Mouse (Mus musculus): ENCODE measurements at regions not wholly inside any gene's neighbourhood (a gene's known extent, or its start where the extent isn't known, plus 50 kb on each side); places are given as distances from the start of the nearest gene placed in this dataset.
A peak's percentile ranks its signal among the peaks of the same experiment; 100 is the strongest.

DNA sequence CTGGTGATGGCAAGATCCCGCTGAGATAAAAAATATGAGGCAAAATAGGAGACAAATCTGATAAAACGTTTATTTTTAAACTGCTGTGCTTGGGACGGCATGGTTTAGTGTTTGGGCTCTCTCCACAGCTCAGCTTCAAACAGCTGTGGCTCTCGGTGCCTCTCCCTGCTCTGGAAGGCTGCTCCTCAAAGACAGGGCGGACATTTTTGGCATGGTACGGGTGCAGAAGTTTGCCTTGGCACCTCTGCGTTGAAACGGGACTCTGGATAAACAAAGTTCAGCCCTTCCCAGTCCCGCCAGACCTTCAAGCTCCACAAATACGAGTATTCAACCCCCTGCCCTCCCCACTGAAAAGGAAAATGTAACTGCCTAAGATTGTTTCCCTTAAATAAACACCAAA lies 573.8 kb downstream of the Lmo4 start:
- H3K9me3 ChIP-seq: no peaks in the 10 kb centered on the region
- H3K36me3 ChIP-seq: no peaks in the 10 kb centered on the region
- H3K27ac ChIP-seq (replicated peaks): no peak overlapping the region
- H3K9ac ChIP-seq (replicated peaks): no peak overlapping the region
- H3K27me3 ChIP-seq: no peaks in the 10 kb centered on the region
- H3K4me3 ChIP-seq: no peak overlapping the region
- 68% methylated on average over 10 of the region's 10 CpGs for WGBS
- no peak overlapping the region for H3K4me2 ChIP-seq (replicated peaks)
- no peak for ATAC-seq (replicated peaks)
- H3K4me1 ChIP-seq: no peaks in the 10 kb centered on the region

DNA sequence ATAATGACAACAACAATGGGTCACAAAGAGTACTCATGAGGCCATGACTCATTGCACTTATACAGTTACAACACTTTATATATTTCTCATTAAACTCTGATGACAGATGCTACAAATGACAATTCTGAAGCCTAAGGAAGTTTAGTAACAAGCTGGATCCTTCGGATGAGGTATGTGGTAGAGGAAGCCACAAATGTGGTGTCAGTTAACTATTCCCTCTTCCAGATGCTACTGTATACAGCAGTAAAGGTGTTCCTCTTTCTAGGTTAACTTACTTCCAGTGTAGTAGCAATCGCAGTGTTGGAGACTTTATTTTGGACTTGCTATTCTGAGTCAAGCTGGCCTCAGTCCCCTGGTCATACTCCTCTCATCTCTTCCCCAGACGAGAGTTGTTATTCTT lies 580.1 kb downstream of the Lmo4 start:
- Histone ChIP-seq H3K4me1 (no peaks in the 10 kb centered on the region), H3K9ac (replicated peaks) (no peak overlapping the region), H3K27ac (replicated peaks) (no peak overlapping the region), H3K36me3 (no peaks in the 10 kb centered on the region), H3K9me3 (no peaks in the 10 kb centered on the region), H3K4me2 (replicated peaks) (no peak overlapping the region), H3K27me3 (no peaks in the 10 kb centered on the region), H3K4me3 (no peak overlapping the region)
- WGBS: 97% methylated on average over 3 of the region's 3 CpGs
- ATAC-seq (replicated peaks): no peak

DNA sequence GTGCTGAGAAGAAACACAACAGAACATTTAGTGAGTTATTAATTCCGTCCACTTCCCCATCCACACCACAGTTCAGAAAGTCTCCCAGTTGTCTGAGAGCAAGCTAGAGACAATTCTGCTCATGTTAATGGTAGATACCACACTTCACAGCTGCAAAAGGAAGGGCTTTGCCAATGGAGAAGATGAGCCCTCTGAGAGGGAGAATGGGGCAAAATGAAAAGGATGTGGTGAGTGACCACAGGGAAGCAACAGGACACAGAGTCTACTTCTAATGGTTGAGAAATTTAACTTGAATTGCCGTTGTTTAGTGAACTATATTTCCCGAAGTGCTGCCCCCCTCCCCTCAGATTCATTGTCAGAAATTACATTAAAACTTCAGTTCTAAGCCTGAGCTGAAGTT lies 582.7 kb downstream of the Lmo4 start:
- Histone ChIP-seq H3K9me3 (no peaks in the 10 kb centered on the region), H3K4me1 (no peaks in the 10 kb centered on the region), H3K27me3 (no peaks in the 10 kb centered on the region), H3K4me2 (replicated peaks) (no peak overlapping the region), H3K9ac (replicated peaks) (no peak overlapping the region), H3K36me3 (no peaks in the 10 kb centered on the region), H3K27ac (replicated peaks) (no peak overlapping the region), H3K4me3 (no peak overlapping the region)
- ATAC-seq (replicated peaks): no peak
- 85% methylated on average over 3 of the region's 3 CpGs for WGBS

DNA sequence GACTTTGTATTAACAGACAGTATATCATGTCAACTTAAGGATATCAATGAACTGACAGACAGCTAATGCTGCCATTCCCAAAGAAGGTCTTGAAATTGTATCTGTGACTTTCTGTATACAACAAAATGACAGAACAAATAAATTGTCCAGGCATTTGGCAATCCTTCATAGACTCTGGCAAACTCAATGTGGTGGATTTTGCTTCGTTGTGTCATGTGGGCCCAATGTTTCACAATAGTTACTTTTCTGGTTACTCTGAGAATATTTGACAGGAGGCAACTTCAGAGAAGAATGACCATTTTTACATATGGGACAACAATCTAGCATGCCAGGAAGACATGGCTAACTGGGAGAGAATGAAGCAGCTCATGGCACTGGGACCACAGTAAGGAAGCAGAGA lies 585.9 kb downstream of the Lmo4 start:
- H3K27me3 ChIP-seq: no peaks in the 10 kb centered on the region
- H3K9ac ChIP-seq (replicated peaks): no peak overlapping the region
- H3K4me1 ChIP-seq: no peaks in the 10 kb centered on the region
- H3K4me3 ChIP-seq: no peak overlapping the region
- H3K4me2 ChIP-seq (replicated peaks): no peak overlapping the region
- 98% methylated on average over 1 of the region's 1 CpGs for WGBS
- no peaks in the 10 kb centered on the region for H3K36me3 ChIP-seq
- no peaks in the 10 kb centered on the region for H3K9me3 ChIP-seq
- H3K27ac ChIP-seq (replicated peaks): no peak overlapping the region
- no peak for ATAC-seq (replicated peaks)

DNA sequence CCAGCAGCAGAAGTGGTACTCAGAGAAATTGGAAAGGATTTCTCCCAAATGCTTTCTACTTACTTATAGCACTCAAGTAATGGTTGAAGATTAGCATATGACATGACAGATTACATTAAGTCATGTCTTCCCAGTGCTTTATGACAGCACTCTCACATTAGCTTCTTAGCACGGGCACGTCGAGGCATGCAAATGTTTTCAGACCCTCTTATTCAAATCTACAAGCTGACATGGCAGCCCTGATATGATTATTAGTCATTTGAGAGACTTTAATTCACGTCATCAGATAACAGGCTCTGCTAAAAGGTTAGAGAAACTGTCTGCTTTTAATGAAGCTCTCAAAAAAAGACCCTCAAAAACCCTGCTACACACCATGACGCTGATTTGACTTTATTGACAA lies 590.1 kb downstream of the Lmo4 start:
- H3K4me3 ChIP-seq: no peak overlapping the region
- H3K36me3 ChIP-seq: no peaks in the 10 kb centered on the region
- no peaks in the 10 kb centered on the region for H3K27me3 ChIP-seq
- no peak overlapping the region for H3K4me2 ChIP-seq (replicated peaks)
- no peak overlapping the region for H3K9ac ChIP-seq (replicated peaks)
- H3K27ac ChIP-seq (replicated peaks): no peak overlapping the region
- peak; percentile 57; the same call in 1 of the 2 replicates for ATAC-seq (replicated peaks)
- 37% methylated on average over 5 of the region's 5 CpGs for WGBS
- H3K4me1 ChIP-seq: no peaks in the 10 kb centered on the region
- H3K9me3 ChIP-seq: no peaks in the 10 kb centered on the region

DNA sequence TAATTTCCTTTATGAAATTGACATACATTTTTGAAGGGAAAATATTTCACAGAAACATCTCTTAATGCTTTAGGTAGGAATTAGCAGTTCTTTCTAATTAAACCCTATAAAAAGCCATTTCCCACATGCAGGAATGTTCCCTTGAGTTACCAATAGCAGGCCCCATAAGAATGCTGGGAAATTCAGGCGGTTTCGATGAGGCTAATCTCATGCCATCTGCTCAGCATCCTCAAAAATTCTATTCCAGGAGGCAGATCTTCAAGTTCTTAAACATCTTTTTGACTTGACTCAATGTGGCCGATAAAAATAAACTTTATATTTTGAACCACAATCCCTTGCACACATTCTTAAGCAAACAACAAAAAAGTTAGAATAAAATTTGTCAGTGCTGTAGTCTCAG lies 591.0 kb downstream of the Lmo4 start:
- no peaks in the 10 kb centered on the region for H3K9me3 ChIP-seq
- WGBS: 94% methylated on average over 3 of the region's 3 CpGs
- H3K27ac ChIP-seq (replicated peaks): no peak overlapping the region
- no peaks in the 10 kb centered on the region for H3K4me1 ChIP-seq
- no peaks in the 10 kb centered on the region for H3K36me3 ChIP-seq
- no peak overlapping the region for H3K4me3 ChIP-seq
- no peak overlapping the region for H3K4me2 ChIP-seq (replicated peaks)
- no peak for ATAC-seq (replicated peaks)
- no peaks in the 10 kb centered on the region for H3K27me3 ChIP-seq
- no peak overlapping the region for H3K9ac ChIP-seq (replicated peaks)

DNA sequence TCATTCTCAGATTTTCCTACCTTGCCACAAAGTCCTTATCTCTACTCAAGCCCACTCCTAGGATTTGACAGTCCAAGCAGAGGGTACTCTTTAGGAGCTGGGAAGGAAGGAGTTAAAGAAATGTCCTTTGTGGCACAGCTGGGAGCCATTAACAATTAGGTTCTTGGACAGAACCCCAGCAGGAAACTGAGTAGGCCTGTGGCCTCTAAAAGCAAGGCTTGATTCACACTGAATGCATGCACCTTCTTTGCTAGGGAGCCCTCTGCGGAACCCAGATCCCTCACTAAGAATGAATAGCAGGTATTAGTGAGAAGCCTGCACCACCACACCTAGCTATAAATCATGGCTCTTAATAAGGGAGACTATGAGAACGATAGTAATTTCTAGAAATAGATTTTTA lies 595.3 kb downstream of the Lmo4 start:
- ATAC-seq (replicated peaks): no peak
- WGBS: 21% methylated on average over 2 of the region's 2 CpGs
- no peaks in the 10 kb centered on the region for H3K36me3 ChIP-seq
- H3K9ac ChIP-seq (replicated peaks): no peak overlapping the region
- no peaks in the 10 kb centered on the region for H3K9me3 ChIP-seq
- no peaks in the 10 kb centered on the region for H3K27me3 ChIP-seq
- H3K4me1 ChIP-seq: no peaks in the 10 kb centered on the region
- no peak overlapping the region for H3K4me2 ChIP-seq (replicated peaks)
- H3K4me3 ChIP-seq: no peak overlapping the region
- no peak overlapping the region for H3K27ac ChIP-seq (replicated peaks)

DNA sequence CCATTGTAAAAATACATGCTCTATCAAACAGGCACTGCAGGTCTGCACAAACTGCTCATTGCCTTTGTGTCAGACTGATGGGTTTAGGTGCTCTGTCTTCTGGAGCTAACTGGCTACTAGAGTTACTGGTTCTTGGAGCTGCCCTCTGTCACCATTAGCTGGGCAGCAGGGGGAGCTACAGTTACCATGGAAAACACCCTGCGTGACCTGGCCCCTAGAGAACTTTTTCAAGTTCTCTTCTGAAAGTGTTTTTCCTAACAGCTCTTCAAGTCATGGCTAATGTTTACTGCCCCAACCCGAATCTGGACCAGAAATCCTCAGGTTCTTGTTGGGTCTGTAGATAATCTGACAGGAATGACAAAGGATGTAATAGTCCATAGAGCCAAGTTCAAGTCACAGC lies 605.9 kb downstream of the Lmo4 start:
- Histone ChIP-seq H3K27ac (replicated peaks) (no peak overlapping the region), H3K4me2 (replicated peaks) (no peak overlapping the region), H3K4me3 (no peak overlapping the region), H3K4me1 (peaks cover 6% of the 10 kb centered on the region), H3K9ac (replicated peaks) (no peak overlapping the region), H3K27me3 (no peaks in the 10 kb centered on the region), H3K36me3 (no peaks in the 10 kb centered on the region), H3K9me3 (no peaks in the 10 kb centered on the region)
- 64% methylated on average over 2 of the region's 2 CpGs for WGBS
- no peak for ATAC-seq (replicated peaks)

DNA sequence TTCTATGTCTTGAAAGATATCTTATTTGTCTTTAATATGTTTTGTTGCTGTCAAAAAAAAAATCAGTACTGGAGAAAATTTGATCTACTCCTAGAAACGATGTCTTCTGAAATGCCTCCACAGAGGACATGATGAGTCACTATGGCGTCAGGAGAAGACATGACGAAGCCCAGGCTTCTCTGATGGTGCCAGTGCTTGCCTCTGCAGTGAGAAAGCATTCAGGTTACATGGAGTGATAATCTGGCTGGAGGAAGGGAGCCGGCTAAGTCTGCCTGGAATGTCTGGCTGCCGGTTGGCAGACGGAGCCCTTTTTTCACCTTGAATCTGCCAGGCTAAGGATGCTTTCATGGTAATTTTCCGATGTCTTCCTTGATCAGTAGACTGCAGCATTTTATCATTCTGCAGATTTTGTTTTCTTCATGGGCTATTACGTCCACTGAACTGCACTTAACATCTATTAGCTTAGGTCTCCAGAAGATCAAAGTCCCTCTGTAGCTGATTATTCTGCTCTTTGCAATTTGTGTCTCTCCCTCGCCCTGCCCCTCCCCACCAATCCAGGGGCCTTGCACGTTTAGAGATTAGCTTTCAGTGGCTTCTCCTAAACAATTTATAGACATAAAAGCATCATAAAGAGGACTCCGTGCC lies 607.9 kb downstream of the Lmo4 start:
- peaks cover 6% of the 10 kb centered on the region for H3K4me1 ChIP-seq
- no peaks in the 10 kb centered on the region for H3K27me3 ChIP-seq
- H3K9me3 ChIP-seq: no peaks in the 10 kb centered on the region
- no peak overlapping the region for H3K4me2 ChIP-seq (replicated peaks)
- H3K9ac ChIP-seq (replicated peaks): no peak overlapping the region
- no peak for ATAC-seq (replicated peaks)
- H3K27ac ChIP-seq (replicated peaks): no peak overlapping the region
- no peak overlapping the region for H3K4me3 ChIP-seq
- no peaks in the 10 kb centered on the region for H3K36me3 ChIP-seq
- 13% methylated on average over 11 of the region's 11 CpGs for WGBS

DNA sequence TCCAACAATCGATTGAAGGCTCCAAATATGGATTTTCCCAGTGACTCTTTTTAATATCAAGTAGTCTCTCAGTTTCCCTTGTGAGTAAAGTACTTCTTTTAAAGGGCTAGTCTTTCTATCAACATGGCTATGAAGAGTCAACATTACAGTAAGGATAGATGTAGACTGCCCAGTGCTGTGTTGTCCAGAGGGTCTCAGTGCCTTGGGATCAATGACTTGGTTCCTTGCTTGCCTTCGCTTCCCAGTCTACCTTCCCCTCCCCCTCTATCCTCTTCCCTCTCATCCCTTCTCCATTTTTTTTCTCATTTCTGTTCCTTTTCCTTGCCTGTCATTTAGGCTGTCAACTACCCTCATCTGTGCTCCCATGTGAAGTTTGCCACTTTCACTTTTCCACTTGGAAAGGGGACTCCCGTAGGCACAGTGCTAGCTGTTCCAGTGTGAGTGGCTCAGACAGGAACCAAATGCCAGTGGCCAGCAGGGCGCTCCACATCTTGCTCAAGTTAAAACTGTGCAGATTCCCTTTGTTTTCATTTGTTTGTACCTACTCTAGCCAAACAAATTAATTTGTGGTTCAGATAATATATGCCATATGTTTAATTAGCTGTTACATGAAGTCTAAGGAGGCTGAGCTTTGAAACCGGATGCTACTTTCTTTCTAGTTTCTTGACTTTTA lies 608.9 kb downstream of the Lmo4 start:
- H3K27me3 ChIP-seq: no peaks in the 10 kb centered on the region
- H3K9ac ChIP-seq (replicated peaks): no peak overlapping the region
- H3K27ac ChIP-seq (replicated peaks): no peak overlapping the region
- no peak overlapping the region for H3K4me2 ChIP-seq (replicated peaks)
- no peaks in the 10 kb centered on the region for H3K36me3 ChIP-seq
- no peaks in the 10 kb centered on the region for H3K9me3 ChIP-seq
- peaks cover 6% of the 10 kb centered on the region for H3K4me1 ChIP-seq
- WGBS: 77% methylated on average over 5 of the region's 5 CpGs
- H3K4me3 ChIP-seq: no peak overlapping the region
- no peak for ATAC-seq (replicated peaks)

DNA sequence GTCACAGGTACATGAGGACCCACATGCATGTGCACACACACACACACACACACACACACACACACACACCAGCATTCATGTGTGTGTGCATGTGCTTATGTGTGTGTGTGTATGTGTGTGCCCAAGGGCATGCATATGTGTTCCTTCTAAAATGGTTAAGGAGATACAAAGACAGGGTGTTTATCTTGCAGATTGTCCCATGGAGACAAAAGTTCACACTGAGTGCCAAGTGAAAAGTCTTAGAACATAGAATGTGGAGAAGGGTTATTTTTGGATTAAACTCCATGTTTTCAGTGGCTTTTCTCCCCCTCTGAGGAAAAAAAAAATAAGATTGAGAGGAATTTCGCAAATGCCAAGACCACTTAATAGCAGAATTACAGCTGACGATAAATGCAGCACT lies 609.9 kb downstream of the Lmo4 start:
- 79% methylated on average over 2 of the region's 2 CpGs for WGBS
- Histone ChIP-seq H3K9me3 (no peaks in the 10 kb centered on the region), H3K36me3 (no peaks in the 10 kb centered on the region), H3K4me2 (replicated peaks) (no peak overlapping the region), H3K4me3 (no peak overlapping the region), H3K9ac (replicated peaks) (no peak overlapping the region), H3K27me3 (no peaks in the 10 kb centered on the region), H3K4me1 (peaks cover 6% of the 10 kb centered on the region), H3K27ac (replicated peaks) (no peak overlapping the region)
- no peak for ATAC-seq (replicated peaks)

DNA sequence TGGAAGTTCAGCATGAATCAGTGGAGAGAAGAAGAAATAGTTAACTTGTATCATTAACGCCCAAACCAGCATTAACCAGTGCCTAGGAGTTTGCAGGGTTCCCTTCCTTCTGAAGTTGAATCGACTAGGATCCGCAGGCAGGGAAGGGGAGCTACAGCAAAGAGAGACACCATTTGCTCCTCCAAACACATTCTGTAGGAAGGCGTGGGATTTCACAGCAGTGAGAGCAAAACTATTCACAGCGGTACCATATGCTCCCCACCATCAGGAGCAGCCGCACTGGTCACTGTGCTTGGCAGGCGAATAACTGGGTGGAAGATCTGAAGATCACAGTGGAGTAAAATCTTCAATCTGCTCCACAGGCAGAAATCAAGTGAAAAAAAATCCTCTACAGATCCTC lies 610.3 kb downstream of the Lmo4 start:
- H3K4me2 ChIP-seq (replicated peaks): no peak overlapping the region
- H3K27ac ChIP-seq (replicated peaks): no peak overlapping the region
- no peak overlapping the region for H3K4me3 ChIP-seq
- ATAC-seq (replicated peaks): no peak
- 75% methylated on average over 7 of the region's 7 CpGs for WGBS
- no peak overlapping the region for H3K9ac ChIP-seq (replicated peaks)
- no peaks in the 10 kb centered on the region for H3K9me3 ChIP-seq
- no peaks in the 10 kb centered on the region for H3K27me3 ChIP-seq
- peaks cover 6% of the 10 kb centered on the region for H3K4me1 ChIP-seq
- H3K36me3 ChIP-seq: no peaks in the 10 kb centered on the region

DNA sequence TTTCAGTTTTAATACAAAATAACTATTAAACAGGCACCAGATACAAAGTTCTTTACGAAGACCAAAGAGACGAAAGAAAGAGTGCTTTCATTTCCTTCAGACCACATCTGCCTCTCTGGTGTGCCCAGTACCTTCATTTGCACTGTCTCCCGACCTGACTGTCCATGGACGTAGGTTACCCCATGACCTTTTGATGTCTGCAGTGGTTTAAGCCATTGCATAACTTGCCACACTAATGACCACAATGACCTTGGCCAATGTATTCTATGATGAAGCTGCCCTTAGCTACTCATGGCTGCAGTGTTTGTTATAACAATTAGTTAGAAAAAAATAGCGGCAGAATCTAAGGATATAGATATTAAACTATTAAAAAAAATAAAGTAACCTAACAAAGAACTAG lies 618.4 kb downstream of the Lmo4 start:
- no peak overlapping the region for H3K4me3 ChIP-seq
- no peaks in the 10 kb centered on the region for H3K9me3 ChIP-seq
- H3K4me1 ChIP-seq: no peaks in the 10 kb centered on the region
- ATAC-seq (replicated peaks): no peak
- no peak overlapping the region for H3K9ac ChIP-seq (replicated peaks)
- no peak overlapping the region for H3K4me2 ChIP-seq (replicated peaks)
- H3K27me3 ChIP-seq: no peaks in the 10 kb centered on the region
- H3K36me3 ChIP-seq: no peaks in the 10 kb centered on the region
- 84% methylated on average over 5 of the region's 5 CpGs for WGBS
- H3K27ac ChIP-seq (replicated peaks): no peak overlapping the region
